Mouse (Mus musculus): ENCODE measurements around the gene Tbc1d21.

DNA sequence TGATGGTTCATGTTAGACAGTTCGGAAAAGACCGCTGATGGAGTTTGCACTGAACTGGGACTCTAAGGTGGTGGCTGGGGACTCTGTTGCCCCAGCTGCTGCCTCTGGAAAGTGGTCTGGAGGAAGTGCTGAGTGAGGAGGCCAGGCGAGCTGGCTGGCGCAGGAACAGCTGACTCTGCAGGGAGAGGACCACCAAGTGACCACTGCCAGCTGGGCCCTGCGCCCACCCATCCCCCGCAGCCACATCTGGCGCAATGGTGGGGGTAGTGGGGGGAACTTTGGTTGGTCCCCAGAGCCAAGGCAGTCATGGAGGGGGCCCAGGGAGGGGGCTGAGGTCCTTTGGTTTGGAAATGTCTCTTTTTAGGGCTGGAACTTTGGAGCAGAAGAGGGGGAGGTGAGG is 53.5 kb downstream of the Tbc1d21 start:
- TF ChIP-seq CTCF (IDR thresholded peaks at IDR 0.05; ENCODE audit: insufficient read depth, low read depth, low read length) (no peak), POLR2A (IDR thresholded peaks at IDR 0.05; ENCODE audit: insufficient read depth, low read depth, low read length) (no peak)
